Mouse (Mus musculus): Measurements from ENCODE around the gene Plppr2. TPM values are rescaled to one million over a fixed set of nuclear protein-coding genes. Genes with fewer than 3 reads are reported as not detected.
A peak's percentile ranks its signal among the peaks of the same experiment; 100 is the strongest.

Plppr2 gene
- polyA plus RNA-seq, 2 experiments = 1.3 to 2.6 TPM

- H3K36me3 ChIP-seq (replicated peaks; ENCODE audit: control insufficient read depth, insufficient read depth, low read depth) = no peaks in the 10 kb centered on the region
- no peak for ATAC-seq (ENCODE audit: insufficient read depth)
- no peaks in the 10 kb centered on the region for H3K4me1 ChIP-seq (replicated peaks; ENCODE audit: control insufficient read depth in 2 of 2, insufficient read depth in 2 of 2, low read length in 1 of 2)
- no peaks in the 10 kb centered on the region for H3K9me3 ChIP-seq (ENCODE audit: control insufficient read depth, low read length)
- H3K9ac ChIP-seq (replicated peaks) = no peak within 1 kb of the TSS
- 2% methylated on average over 42 of the region's 42 CpGs for WGBS (ENCODE audit: insufficient replicate concordance)
- peak within 1 kb of the TSS in 1 of 2 experiments; percentile 4; a peak in 2 of 4 replicates for H3K4me3 ChIP-seq (ENCODE audit: insufficient read depth in 1 of 2, low read depth in 2 of 2, low read length in 2 of 2)
- no peak within 1 kb of the TSS for H3K27ac ChIP-seq
- H3K4me2 ChIP-seq (ENCODE audit: low read depth) = peak within 1 kb of the TSS; percentile 11
- no peak for TF ChIP-seq EP300 (IDR thresholded peaks at IDR 0.05; ENCODE audit: low read depth)
- TF ChIP-seq CTCF (IDR thresholded peaks at IDR 0.05; ENCODE audit: low read depth) = no peak
- DNase-seq (ENCODE audit: low read depth in 3 of 3, low spot score in 3 of 3) = no peak
- peaks cover 70% of the 10 kb centered on the region for H3K27me3 ChIP-seq (ENCODE audit: control insufficient read depth, insufficient read depth, low read length)
These were observed 52.6 kb downstream of the Plppr2 start, which contains the start of gene Rgl3 for GRCm38 (mm10) chr9:21989230-21990110. Gene Rgl3 (minus strand): TSS chr9:21989446.

GRCm38 (mm10) chr9:21992227-21992626 is 55.4 kb downstream of the Plppr2 start:
- no peak overlapping the region for H3K9ac ChIP-seq (replicated peaks)
- no peak for ATAC-seq (ENCODE audit: insufficient read depth)
- no peaks in the 10 kb centered on the region for H3K4me1 ChIP-seq (replicated peaks; ENCODE audit: control insufficient read depth in 2 of 2, insufficient read depth in 2 of 2, low read length in 1 of 2)
- H3K4me2 ChIP-seq (ENCODE audit: low read depth) = no peak overlapping the region
- TF ChIP-seq EP300 (IDR thresholded peaks at IDR 0.05; ENCODE audit: low read depth) = no peak
- TF ChIP-seq CTCF (IDR thresholded peaks at IDR 0.05; ENCODE audit: low read depth) = no peak
- no peaks in the 10 kb centered on the region for H3K9me3 ChIP-seq (ENCODE audit: control insufficient read depth, low read length)
- no peak overlapping the region for H3K27ac ChIP-seq
- no peak overlapping the region for H3K4me3 ChIP-seq (ENCODE audit: insufficient read depth in 1 of 2, low read depth in 2 of 2, low read length in 2 of 2)
- H3K36me3 ChIP-seq (replicated peaks; ENCODE audit: control insufficient read depth, insufficient read depth, low read depth) = no peaks in the 10 kb centered on the region
- no peak for DNase-seq (ENCODE audit: low read depth in 3 of 3, low spot score in 3 of 3)
- 63% methylated on average over 4 of the region's 4 CpGs for WGBS (ENCODE audit: insufficient replicate concordance)
- H3K27me3 ChIP-seq (ENCODE audit: control insufficient read depth, insufficient read depth, low read length) = peaks cover 56% of the 10 kb centered on the region

GRCm38 (mm10) chr9:21996178-21996867 is 59.5 kb downstream of the Plppr2 start:
- WGBS (ENCODE audit: insufficient replicate concordance) = 66% methylated on average over 3 of the region's 3 CpGs
- H3K36me3 ChIP-seq (replicated peaks; ENCODE audit: control insufficient read depth, insufficient read depth, low read depth) = no peaks in the 10 kb centered on the region
- H3K27me3 ChIP-seq (ENCODE audit: control insufficient read depth, insufficient read depth, low read length) = peaks cover 15% of the 10 kb centered on the region
- no peak overlapping the region for H3K9ac ChIP-seq (replicated peaks)
- no peak for DNase-seq (ENCODE audit: low read depth in 3 of 3, low spot score in 3 of 3)
- ATAC-seq (ENCODE audit: insufficient read depth) = no peak
- no peak for TF ChIP-seq CTCF (IDR thresholded peaks at IDR 0.05; ENCODE audit: low read depth)
- no peak for TF ChIP-seq EP300 (IDR thresholded peaks at IDR 0.05; ENCODE audit: low read depth)
- no peak overlapping the region for H3K4me2 ChIP-seq (ENCODE audit: low read depth)
- H3K9me3 ChIP-seq (ENCODE audit: control insufficient read depth, low read length) = no peaks in the 10 kb centered on the region
- no peaks in the 10 kb centered on the region for H3K4me1 ChIP-seq (replicated peaks; ENCODE audit: control insufficient read depth in 2 of 2, insufficient read depth in 2 of 2, low read length in 1 of 2)
- H3K27ac ChIP-seq = no peak overlapping the region
- H3K4me3 ChIP-seq (ENCODE audit: insufficient read depth in 1 of 2, low read depth in 2 of 2, low read length in 2 of 2) = no peak overlapping the region

Other genes starting within 250 kb of the Plppr2 start
- 12.6 and 12.7 TPM in 2 replicates for gene Ldlr, start 213.6 kb upstream of the Plppr2 start, polyA plus RNA-seq (2012; rRNA removed)
- 5.9 and 7.6 TPM in 2 replicates for gene Ldlr, start 213.6 kb upstream of the Plppr2 start, polyA plus RNA-seq (2014; fragmentation: Nextera tagmentation; extraction: Ambion mirVana)
- gene Spc24, start 176.7 kb upstream of the Plppr2 start, polyA plus RNA-seq (2012; rRNA removed) = 37.4 and 52.4 TPM in 2 replicates
- gene Spc24, start 176.7 kb upstream of the Plppr2 start, polyA plus RNA-seq (2014; fragmentation: Nextera tagmentation; extraction: Ambion mirVana) = 89.5 and 92.2 TPM in 2 replicates
- gene Kank2, start 138.3 kb upstream of the Plppr2 start, polyA plus RNA-seq (2012; rRNA removed) = 3.9 and 4.2 TPM in 2 replicates
- 1.2 and 1.4 TPM in 2 replicates for gene Kank2, start 138.3 kb upstream of the Plppr2 start, polyA plus RNA-seq (2014; fragmentation: Nextera tagmentation; extraction: Ambion mirVana)
- 20.4 and 26.8 TPM in 2 replicates for gene Angptl8, start 101.5 kb upstream of the Plppr2 start, polyA plus RNA-seq (2012; rRNA removed)
- 19.6 and 20.3 TPM in 2 replicates for gene Angptl8, start 101.5 kb upstream of the Plppr2 start, polyA plus RNA-seq (2014; fragmentation: Nextera tagmentation; extraction: Ambion mirVana)
- 6.7 and 9.0 TPM in 2 replicates for gene Dock6, start 84.4 kb upstream of the Plppr2 start, polyA plus RNA-seq (2012; rRNA removed)
- 2.1 and 3.4 TPM in 2 replicates for gene Dock6, start 84.4 kb upstream of the Plppr2 start, polyA plus RNA-seq (2014; fragmentation: Nextera tagmentation; extraction: Ambion mirVana)
- gene Rab3d, start 18.8 kb upstream of the Plppr2 start, polyA plus RNA-seq (2012; rRNA removed) = 6.7 and 10.3 TPM in 2 replicates
- gene Rab3d, start 18.8 kb upstream of the Plppr2 start, polyA plus RNA-seq (2014; fragmentation: Nextera tagmentation; extraction: Ambion mirVana) = 6.4 and 6.5 TPM in 2 replicates
- gene Ccdc159, start 9.6 kb upstream of the Plppr2 start, polyA plus RNA-seq (2012; rRNA removed) = 1.2 and 1.4 TPM in 2 replicates
- 0.52 and 0.58 TPM in 2 replicates for gene Ccdc159, start 9.6 kb upstream of the Plppr2 start, polyA plus RNA-seq (2014; fragmentation: Nextera tagmentation; extraction: Ambion mirVana)
- gene Tmem205, start 9.5 kb upstream of the Plppr2 start, polyA plus RNA-seq (2012; rRNA removed) = 37.5 and 61.5 TPM in 2 replicates
- 106 and 110 TPM in 2 replicates for gene Tmem205, start 9.5 kb upstream of the Plppr2 start, polyA plus RNA-seq (2014; fragmentation: Nextera tagmentation; extraction: Ambion mirVana)
- gene Swsap1, start 18.7 kb downstream of the Plppr2 start, polyA plus RNA-seq (2012; rRNA removed) = 1.4 TPM in 2 replicates
- gene Swsap1, start 18.7 kb downstream of the Plppr2 start, polyA plus RNA-seq (2014; fragmentation: Nextera tagmentation; extraction: Ambion mirVana) = 3.5 and 3.6 TPM in 2 replicates
- gene Epor, start 26.5 kb downstream of the Plppr2 start, polyA plus RNA-seq (2012; rRNA removed) = 146 and 180 TPM in 2 replicates
- 82.6 and 96.5 TPM in 2 replicates for gene Epor, start 26.5 kb downstream of the Plppr2 start, polyA plus RNA-seq (2014; fragmentation: Nextera tagmentation; extraction: Ambion mirVana)
- gene Rgl3, start 52.4 kb downstream of the Plppr2 start, polyA plus RNA-seq (2012; rRNA removed) = 0.19 and 0.24 TPM in 2 replicates
- gene Rgl3, start 52.4 kb downstream of the Plppr2 start, polyA plus RNA-seq (2014; fragmentation: Nextera tagmentation; extraction: Ambion mirVana) = 0.27 TPM in 1 of 2 replicates, not detected in the other
- 0.02 and 0.06 TPM in 2 replicates for gene Ccdc151, start 65.6 kb downstream of the Plppr2 start, polyA plus RNA-seq (2012; rRNA removed)
- gene Ccdc151, start 65.6 kb downstream of the Plppr2 start, polyA plus RNA-seq (2014; fragmentation: Nextera tagmentation; extraction: Ambion mirVana) = not detected in 2 replicates
- 31.5 and 45.1 TPM in 2 replicates for gene Prkcsh, start 65.8 kb downstream of the Plppr2 start, polyA plus RNA-seq (2012; rRNA removed)
- gene Prkcsh, start 65.8 kb downstream of the Plppr2 start, polyA plus RNA-seq (2014; fragmentation: Nextera tagmentation; extraction: Ambion mirVana) = 29.2 and 31.2 TPM in 2 replicates
- gene Elavl3, start 115.0 kb downstream of the Plppr2 start, polyA plus RNA-seq (2012; rRNA removed) = 0.01 and 0.22 TPM in 2 replicates
- not detected in 2 replicates for gene Elavl3, start 115.0 kb downstream of the Plppr2 start, polyA plus RNA-seq (2014; fragmentation: Nextera tagmentation; extraction: Ambion mirVana)
- not detected in 2 replicates for gene Gm49318, start 134.2 kb downstream of the Plppr2 start, polyA plus RNA-seq (2012; rRNA removed)
- gene Gm49318, start 134.2 kb downstream of the Plppr2 start, polyA plus RNA-seq (2014; fragmentation: Nextera tagmentation; extraction: Ambion mirVana) = not detected in 2 replicates
- gene Zfp653, start 134.3 kb downstream of the Plppr2 start, polyA plus RNA-seq (2012; rRNA removed) = 6.6 and 8.0 TPM in 2 replicates
- 2.4 and 3.1 TPM in 2 replicates for gene Zfp653, start 134.3 kb downstream of the Plppr2 start, polyA plus RNA-seq (2014; fragmentation: Nextera tagmentation; extraction: Ambion mirVana)
- 14.6 and 14.7 TPM in 2 replicates for gene Ecsit, start 148.4 kb downstream of the Plppr2 start, polyA plus RNA-seq (2012; rRNA removed)
- gene Ecsit, start 148.4 kb downstream of the Plppr2 start, polyA plus RNA-seq (2014; fragmentation: Nextera tagmentation; extraction: Ambion mirVana) = 16.8 and 19.9 TPM in 2 replicates
- 0.17 and 0.91 TPM in 2 replicates for gene Cnn1, start 162.2 kb downstream of the Plppr2 start, polyA plus RNA-seq (2012; rRNA removed)
- 0.09 and 0.44 TPM in 2 replicates for gene Cnn1, start 162.2 kb downstream of the Plppr2 start, polyA plus RNA-seq (2014; fragmentation: Nextera tagmentation; extraction: Ambion mirVana)
- 59.5 and 72.5 TPM in 2 replicates for gene Elof1, start 180.1 kb downstream of the Plppr2 start, polyA plus RNA-seq (2012; rRNA removed)
- gene Elof1, start 180.1 kb downstream of the Plppr2 start, polyA plus RNA-seq (2014; fragmentation: Nextera tagmentation; extraction: Ambion mirVana) = 98.2 and 102 TPM in 2 replicates
- gene Acp5, start 198.7 kb downstream of the Plppr2 start, polyA plus RNA-seq (2012; rRNA removed) = 181 and 203 TPM in 2 replicates
- 195 and 196 TPM in 2 replicates for gene Acp5, start 198.7 kb downstream of the Plppr2 start, polyA plus RNA-seq (2014; fragmentation: Nextera tagmentation; extraction: Ambion mirVana)
- 17.5 and 26.4 TPM in 2 replicates for gene Pigyl, start 219.8 kb downstream of the Plppr2 start, polyA plus RNA-seq (2012; rRNA removed)
- gene Pigyl, start 219.8 kb downstream of the Plppr2 start, polyA plus RNA-seq (2014; fragmentation: Nextera tagmentation; extraction: Ambion mirVana) = 41.5 and 42.1 TPM in 2 replicates

Measured in liver, embryonic 14.5 days (tissue).